Mouse (Mus musculus) spleen, postnatal 10 days (tissue): ENCODE measurements around the gene A930033H14Rik.

Source experiments
- DNase-seq, 2 experiments: peaks; one replicate each; pipeline ENCODE4 v3.0.0; 2021 to 2022; ENCODE audit warnings: low spot score in 2 of 2

The A930033H14Rik gene

GRCm38 (mm10) chr10:69237185-69237584 is 24.3 kb upstream of the A930033H14Rik start:
- DNase-seq = peak in 1 of 2 experiments; percentile 26

GRCm38 (mm10) chr10:69225951-69226350 is 13.1 kb upstream of the A930033H14Rik start:
- no peak for DNase-seq

- DNase-seq = no peak
Measured at GRCm38 (mm10) chr10:69225471-69225870, 12.6 kb upstream of the A930033H14Rik start.

GRCm38 (mm10) chr10:69224276-69224675 is 11.4 kb upstream of the A930033H14Rik start:
- no peak for DNase-seq

DNA sequence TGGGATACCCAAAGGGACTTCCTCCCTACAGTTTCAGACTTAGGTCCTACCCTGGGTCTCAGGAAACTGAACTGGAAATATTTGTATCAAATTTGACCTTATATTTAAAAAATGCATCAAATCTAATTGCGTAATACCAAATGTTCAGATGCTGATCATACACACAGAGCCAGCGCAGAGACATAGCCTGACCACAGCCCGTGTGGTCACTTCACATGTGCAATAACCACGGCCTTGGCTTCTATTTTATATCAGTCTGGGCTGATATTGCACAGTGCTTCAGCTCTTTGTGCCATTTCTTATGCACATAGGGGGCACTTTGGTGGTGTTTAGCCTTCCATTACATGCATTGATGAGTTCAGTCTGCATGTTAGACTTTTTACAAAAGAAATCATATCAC is 10.3 kb upstream of the A930033H14Rik start:
- no peak for DNase-seq

DNA sequence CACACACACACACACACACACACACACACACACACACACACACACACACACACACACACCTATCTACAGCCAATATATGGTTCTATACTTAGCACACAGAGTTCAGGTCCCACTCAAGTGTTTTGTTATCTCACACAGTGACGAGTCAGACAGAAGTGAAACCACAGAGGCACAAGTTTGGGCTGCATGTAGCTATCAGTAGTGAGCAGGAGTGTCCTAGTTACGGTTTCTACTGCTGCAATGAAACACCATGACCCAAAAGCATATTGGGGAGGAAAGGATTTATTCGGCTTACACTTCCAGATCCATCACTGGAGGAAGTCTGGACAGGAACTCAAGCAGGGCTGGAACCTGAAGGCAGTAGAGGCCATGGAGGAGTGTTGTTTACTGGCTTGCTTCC is 9.1 kb upstream of the A930033H14Rik start:
- no peak for DNase-seq

DNA sequence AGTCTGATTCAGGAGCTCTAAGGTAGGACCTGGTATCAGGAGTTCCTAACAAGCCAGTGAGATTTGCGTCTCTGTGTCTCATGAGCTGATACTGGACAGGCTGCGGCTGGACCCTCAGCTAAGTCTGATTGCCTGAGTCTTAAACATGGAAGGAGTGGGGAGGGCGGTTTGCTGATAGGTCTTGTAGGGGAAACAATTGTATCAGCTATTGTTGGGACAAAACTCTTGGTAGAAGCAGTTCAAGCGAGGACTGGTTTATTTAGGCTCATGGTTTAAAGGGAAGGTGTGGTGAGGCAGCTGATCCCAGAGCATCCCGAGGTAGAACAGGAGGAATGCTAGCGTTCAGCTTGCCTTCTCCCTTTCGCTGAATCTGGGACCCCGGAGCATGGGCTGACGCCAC is 8.2 kb upstream of the A930033H14Rik start:
- no peak for DNase-seq

DNA sequence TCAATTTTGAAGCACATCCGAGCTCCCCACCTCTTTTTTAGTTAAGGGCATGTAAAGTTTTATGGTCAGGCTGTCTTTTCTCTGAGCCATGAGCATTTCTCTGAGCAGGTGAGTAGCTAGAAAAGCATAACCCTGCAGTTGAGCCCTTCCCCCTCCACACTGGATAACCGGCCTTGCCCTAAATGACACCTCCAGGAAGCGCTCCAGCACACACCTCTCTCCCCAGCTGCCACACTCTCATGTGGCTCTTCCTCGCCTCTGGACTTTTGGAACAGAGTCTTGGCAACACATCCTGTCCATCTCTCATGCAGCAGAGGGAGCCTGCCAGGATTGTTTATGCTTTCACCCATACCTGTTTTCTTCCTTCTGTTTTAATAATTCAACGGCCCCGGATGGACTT is 7.4 kb upstream of the A930033H14Rik start:
- no peak for DNase-seq

DNA sequence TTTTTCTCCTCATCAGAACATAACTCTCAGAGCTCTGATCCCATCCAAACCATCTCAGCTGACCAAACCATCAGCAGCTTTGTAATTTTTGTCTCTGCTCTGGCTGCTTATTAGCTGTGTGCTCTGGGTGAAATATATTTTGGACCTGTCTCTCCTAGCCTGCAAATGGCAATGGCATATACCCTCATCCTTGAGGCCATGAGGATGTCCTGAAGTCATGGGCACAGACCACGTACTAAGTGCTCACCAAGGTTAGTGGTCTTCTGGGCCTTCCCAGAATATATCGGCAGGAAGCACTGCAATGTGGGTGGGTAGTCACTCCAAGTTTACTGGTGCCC is 6.4 kb upstream of the A930033H14Rik start:
- DNase-seq = no peak

GRCm38 (mm10) chr10:69218458-69219288 is 5.8 kb upstream of the A930033H14Rik start:
- DNase-seq = no peak

DNA sequence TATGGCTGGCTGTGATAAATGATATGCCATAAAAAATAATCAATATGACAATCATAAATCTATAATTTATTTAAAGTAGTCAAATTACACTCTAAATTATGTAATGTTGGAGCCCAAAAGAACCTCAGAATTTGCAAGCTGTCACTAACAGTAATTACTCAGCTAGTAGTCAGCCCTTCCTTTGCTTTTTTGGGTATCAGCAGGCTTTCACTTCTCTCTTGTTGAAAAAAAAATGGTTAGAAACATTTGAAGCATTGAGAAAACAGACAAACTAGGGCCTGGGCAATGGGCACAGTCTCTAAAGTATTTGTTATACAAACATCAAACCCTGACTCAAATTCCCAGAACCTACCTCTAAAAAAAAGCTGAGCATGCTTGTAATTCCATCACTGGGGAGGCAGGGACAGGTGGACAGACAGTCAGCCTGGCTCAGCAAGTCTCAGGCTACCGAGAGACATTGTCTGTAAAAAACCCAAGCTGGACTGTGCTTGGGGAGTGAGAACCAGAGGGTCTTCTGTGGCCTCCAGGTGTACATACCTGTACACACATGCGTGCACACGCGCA is 4.3 kb upstream of the A930033H14Rik start:
- DNase-seq = no peak

DNA sequence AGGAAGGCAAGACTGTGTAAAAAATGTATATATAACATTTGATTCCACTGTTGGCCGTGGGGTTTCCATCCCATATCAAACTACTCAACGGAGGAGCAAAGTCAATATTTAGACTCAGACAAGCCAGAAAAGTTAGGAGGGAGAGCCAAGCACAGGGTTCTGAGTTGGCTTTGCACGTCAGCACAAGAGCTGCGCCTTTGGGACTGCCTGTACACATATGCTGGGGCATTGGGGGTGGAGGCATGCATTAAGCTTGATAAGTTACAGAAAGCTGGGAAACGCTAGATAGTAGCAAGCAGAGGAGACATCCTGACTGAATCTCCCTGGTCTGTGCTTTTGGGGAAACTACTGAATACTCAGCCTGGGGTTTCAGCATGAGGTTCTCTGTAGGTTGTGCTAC is 1.1 kb upstream of the A930033H14Rik start:
- no peak for DNase-seq

GRCm38 (mm10) chr10:69213451-69213877 is 566 bp upstream of the A930033H14Rik start:
- DNase-seq = peak in 1 of 2 experiments; percentile 34

GRCm38 (mm10) chr10:69211976-69212375 is 922 bp downstream of the A930033H14Rik start:
- peak in 1 of 2 experiments; percentile 16 for DNase-seq

DNA sequence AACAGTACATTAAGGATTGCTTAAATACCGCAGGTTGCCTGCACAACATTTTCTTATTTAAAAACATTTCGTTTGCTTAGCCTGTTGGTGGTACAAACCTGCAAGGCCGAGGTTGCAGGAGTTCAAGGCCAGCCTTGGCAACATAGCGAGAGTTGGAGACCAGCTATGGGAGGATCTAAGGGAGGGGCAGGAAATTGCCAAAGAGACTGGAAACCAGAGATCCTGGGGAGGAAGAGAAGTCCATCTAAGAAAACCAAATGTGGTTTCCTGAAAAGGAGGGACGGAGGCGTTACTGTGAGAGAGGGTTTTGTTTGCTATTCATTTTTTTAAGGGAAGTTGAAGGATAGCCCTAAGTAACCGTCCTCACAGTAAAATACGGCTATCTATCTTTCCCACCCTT is 1.3 kb downstream of the A930033H14Rik start:
- DNase-seq = no peak

DNA sequence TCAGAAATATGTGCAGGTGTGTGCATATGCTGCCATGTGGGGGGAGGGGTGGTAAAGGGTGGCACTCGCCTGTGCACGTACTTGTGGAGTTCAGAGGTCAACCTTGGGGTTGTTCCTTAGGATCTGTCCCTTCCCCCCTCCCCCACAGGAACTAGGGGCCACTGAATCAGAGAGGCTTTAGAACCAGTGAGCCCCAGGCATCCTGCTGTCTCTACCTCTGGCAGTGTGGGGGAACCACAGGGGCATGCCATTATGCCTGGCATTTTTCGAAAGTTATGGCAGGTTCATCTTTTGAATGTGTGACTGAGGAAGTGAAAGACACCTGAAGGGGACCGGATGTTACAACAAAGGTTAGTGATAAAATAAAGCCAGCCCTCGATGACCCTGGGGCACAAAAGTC is 2.2 kb downstream of the A930033H14Rik start:
- no peak for DNase-seq

DNA sequence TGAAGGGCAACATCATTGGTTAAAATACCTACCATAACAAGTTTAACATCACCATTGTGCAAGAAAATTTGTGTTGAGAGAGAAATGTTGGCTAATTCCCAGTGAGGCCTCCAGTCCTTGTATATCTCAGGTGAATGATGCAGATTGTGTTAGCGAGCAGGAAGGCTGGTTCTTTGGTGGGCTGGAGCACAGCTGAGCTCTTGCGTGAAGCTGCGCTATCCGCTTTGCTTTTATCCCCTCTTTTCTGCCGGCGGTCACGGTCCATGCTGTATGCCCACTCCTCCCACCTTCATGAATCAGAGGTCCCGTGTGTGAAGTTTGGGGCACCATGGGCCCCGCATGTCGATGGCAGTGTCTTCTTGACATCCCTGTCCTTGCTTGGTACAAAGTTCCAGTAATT is 2.9 kb downstream of the A930033H14Rik start:
- DNase-seq = no peak

GRCm38 (mm10) chr10:69208705-69209104 is 4.2 kb downstream of the A930033H14Rik start:
- DNase-seq = no peak

DNA sequence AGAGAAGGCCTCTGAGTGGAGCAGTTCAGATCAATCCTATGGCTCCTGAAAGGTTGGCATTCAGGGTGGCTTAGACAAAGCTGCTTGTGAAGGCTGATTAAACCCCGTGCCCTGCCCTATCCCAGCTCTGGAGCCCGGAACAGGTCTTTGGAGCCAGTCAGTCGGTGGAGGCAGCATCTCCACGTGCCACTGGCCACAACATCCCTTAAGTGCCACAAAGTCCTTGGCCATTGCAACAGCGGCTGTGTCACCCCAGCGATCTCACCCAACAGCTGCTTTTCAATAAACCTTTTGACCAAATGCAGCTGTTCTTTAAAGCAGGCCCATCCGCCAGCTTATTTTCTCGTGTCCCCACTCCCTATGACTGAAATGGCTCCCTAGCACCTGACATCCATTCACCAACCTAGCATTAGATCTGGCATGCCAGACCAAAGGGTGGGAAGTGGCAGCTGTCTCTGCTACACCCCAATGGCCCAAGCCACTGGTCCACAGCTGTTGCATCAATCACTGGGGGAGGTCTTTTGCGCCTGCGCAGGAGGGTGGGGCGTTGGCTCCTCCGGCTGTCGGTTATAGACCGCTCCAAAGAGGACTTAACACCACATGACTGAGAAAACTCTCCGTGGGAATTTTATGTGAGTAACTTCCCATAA is 4.8 kb downstream of the A930033H14Rik start:
- DNase-seq = no peak

DNA sequence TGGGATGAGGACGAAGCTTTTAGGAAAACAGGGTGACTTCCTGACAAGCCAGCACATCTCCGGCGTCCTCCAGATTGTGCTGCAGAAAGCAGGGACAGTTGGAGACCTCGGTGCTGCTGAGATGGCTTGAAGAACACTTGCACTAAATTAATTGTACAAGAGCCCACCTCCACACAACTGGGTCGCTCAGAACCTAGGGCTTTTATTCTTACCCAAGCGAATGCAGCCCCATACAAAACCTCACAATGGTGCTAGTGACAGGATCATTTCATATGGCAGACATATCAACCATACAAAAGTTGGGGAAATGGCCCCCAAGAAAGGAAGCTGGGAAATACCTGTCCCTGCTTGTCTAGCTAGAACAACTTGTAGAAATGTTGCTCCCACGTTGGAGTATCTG is 5.4 kb downstream of the A930033H14Rik start:
- no peak for DNase-seq

- DNase-seq = no peak
Measured at GRCm38 (mm10) chr10:69206081-69206480, 6.8 kb downstream of the A930033H14Rik start.

- DNase-seq = no peak
Measured at GRCm38 (mm10) chr10:69204677-69205400, 8.1 kb downstream of the A930033H14Rik start.
